Mouse (Mus musculus): ENCODE results near the gene Crabp1. TPM values are rescaled to one million over a fixed set of nuclear protein-coding genes. Genes with fewer than 3 reads are reported as not detected.
A peak's percentile ranks its signal among the peaks of the same experiment; 100 is the strongest.

The Crabp1 gene
- polyA plus RNA-seq, 1 experiment, result 6.5 TPM

DNA sequence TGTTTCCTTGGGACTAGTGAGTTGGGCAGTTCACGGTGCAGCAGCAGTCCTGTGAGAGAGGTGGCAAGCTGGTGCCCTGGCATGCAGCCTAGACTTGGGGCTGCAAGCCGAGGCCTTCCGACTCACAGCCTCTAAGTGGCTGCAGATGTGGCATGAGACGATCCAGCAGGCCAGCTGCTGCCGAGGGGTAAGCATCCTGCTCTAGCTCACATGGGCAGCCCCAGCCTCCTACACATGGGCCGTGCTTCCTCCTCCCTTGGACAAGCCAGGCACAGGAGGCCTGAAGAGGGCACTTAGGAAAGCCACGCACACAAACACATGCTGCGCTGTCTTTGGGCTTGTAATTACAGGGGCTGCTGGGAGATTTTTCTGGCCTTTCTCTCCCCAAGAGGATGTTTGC is 23.2 kb downstream of the Crabp1 start:
- DNase-seq, result no peak
- Histone ChIP-seq H3K4me1 (ENCODE audit: control insufficient read depth, insufficient read depth, low read length) (no peaks in the 10 kb centered on the region; the same call in 1 of the 2 replicates), H3K4me3 (replicated peaks; ENCODE audit: extremely low read depth, low read depth, low read length) (no peak overlapping the region)
- TF ChIP-seq POLR2A (IDR thresholded peaks at IDR 0.05; ENCODE audit: borderline replicate concordance, extremely low read depth, low read depth, low read length) (no peak), CTCF (IDR thresholded peaks at IDR 0.05; ENCODE audit: insufficient read depth, low read length) (no peak)
- 36% methylated on average over 8 of the region's 8 CpGs for WGBS

- Histone ChIP-seq H3K4me1 (ENCODE audit: control insufficient read depth, insufficient read depth, low read length) (no peaks in the 10 kb centered on the region; the same call in 1 of the 2 replicates), H3K4me3 (replicated peaks; ENCODE audit: extremely low read depth, low read depth, low read length) (no peak overlapping the region)
- TF ChIP-seq POLR2A (IDR thresholded peaks at IDR 0.05; ENCODE audit: borderline replicate concordance, extremely low read depth, low read depth, low read length), result no peak
- TF ChIP-seq CTCF (IDR thresholded peaks at IDR 0.05; ENCODE audit: insufficient read depth, low read length), result no peak
- no peak for DNase-seq
- 22% methylated on average over 5 of the region's 5 CpGs for WGBS
Measured at GRCm38 (mm10) chr9:54790271-54790670, 25.7 kb downstream of the Crabp1 start.

GRCm38 (mm10) chr9:54801460-54801961 is 37.0 kb downstream of the Crabp1 start:
- no peak for TF ChIP-seq CTCF (IDR thresholded peaks at IDR 0.05; ENCODE audit: insufficient read depth, low read length)
- no peak for TF ChIP-seq POLR2A (IDR thresholded peaks at IDR 0.05; ENCODE audit: borderline replicate concordance, extremely low read depth, low read depth, low read length)
- Histone ChIP-seq H3K4me3 (replicated peaks; ENCODE audit: extremely low read depth, low read depth, low read length) (no peak overlapping the region), H3K4me1 (ENCODE audit: control insufficient read depth, insufficient read depth, low read length) (no peaks in the 10 kb centered on the region)
- DNase-seq, result no peak
- WGBS, result 41% methylated on average over 10 of the region's 10 CpGs

DNA sequence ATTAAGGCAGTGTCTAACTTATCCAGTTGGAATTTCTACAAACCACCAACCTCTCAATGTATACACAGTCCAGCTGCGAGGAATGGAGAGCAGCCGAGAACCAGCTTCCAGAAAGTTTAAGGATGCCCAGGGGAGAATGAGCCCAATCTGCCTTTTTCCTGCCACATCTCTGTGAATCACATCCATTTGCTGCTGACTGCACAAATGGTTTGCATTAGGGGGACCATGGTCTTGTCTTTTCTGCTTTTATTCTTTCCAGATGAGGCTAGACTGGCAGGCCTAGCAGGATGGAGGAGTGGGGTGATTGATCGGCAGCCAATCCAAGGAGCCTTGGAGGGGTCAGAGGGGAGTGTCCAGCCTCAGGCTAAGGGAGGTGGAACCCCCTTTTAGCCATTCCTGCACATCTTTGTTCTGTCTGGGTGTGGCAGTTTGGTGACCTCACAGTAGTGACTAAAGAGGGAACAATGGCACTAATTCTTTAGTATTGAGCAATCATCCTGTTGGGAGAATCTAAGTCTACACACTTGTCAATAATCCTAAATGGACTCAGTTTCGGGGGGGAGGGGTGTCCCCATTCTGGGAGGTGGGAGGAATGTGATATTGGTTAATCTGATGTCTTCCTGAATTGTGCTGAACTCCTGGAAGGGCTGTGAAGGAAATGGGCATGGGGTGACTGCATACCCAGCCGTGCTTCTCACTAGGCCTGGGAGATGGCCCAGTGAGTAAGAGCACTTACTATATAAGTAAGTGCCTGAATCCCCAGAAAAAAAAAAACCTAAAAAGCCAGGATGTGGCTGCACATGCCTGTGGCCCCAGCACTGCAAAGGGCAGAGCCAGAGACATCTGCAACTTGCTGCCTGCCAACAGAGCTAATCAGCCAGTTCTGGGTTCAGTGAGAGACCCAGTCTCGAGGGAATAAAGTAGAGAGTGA is 38.5 kb downstream of the Crabp1 start:
- no peak for TF ChIP-seq POLR2A (IDR thresholded peaks at IDR 0.05; ENCODE audit: borderline replicate concordance, extremely low read depth, low read depth, low read length)
- TF ChIP-seq CTCF (IDR thresholded peaks at IDR 0.05; ENCODE audit: insufficient read depth, low read length), result no peak
- DNase-seq, result no peak

GRCm38 (mm10) chr9:54804351-54804750 is 39.8 kb downstream of the Crabp1 start:
- WGBS, result 68% methylated on average over 5 of the region's 5 CpGs
- Histone ChIP-seq H3K4me3 (replicated peaks; ENCODE audit: extremely low read depth, low read depth, low read length) (no peak overlapping the region), H3K4me1 (ENCODE audit: control insufficient read depth, insufficient read depth, low read length) (no peaks in the 10 kb centered on the region)
- DNase-seq, result no peak
- no peak for TF ChIP-seq CTCF (IDR thresholded peaks at IDR 0.05; ENCODE audit: insufficient read depth, low read length)

More for the DNA sequence above, 38.5 kb downstream of the Crabp1 start:
- no peaks in the 10 kb centered on the region for H3K4me1 ChIP-seq (ENCODE audit: control insufficient read depth, insufficient read depth, low read length)
- 66% methylated on average over 6 of the region's 6 CpGs for WGBS
- H3K4me3 ChIP-seq (replicated peaks; ENCODE audit: extremely low read depth, low read depth, low read length), result no peak overlapping the region

- no peak for DNase-seq
- TF ChIP-seq POLR2A (IDR thresholded peaks at IDR 0.05; ENCODE audit: borderline replicate concordance, extremely low read depth, low read depth, low read length) (no peak), CTCF (IDR thresholded peaks at IDR 0.05; ENCODE audit: insufficient read depth, low read length) (no peak)
- H3K4me1 ChIP-seq (ENCODE audit: control insufficient read depth, insufficient read depth, low read length), result no peaks in the 10 kb centered on the region
- no peak overlapping the region for H3K4me3 ChIP-seq (replicated peaks; ENCODE audit: extremely low read depth, low read depth, low read length)
- WGBS, result 63% methylated on average over 4 of the region's 4 CpGs
Measured at GRCm38 (mm10) chr9:54807761-54808160, 43.2 kb downstream of the Crabp1 start.

- TF ChIP-seq CTCF (IDR thresholded peaks at IDR 0.05; ENCODE audit: insufficient read depth, low read length) (no peak), POLR2A (IDR thresholded peaks at IDR 0.05; ENCODE audit: borderline replicate concordance, extremely low read depth, low read depth, low read length) (no peak)
- WGBS, result 38% methylated on average over 4 of the region's 4 CpGs
- H3K4me3 ChIP-seq (replicated peaks; ENCODE audit: extremely low read depth, low read depth, low read length), result no peak overlapping the region
- DNase-seq, result no peak
- H3K4me1 ChIP-seq (ENCODE audit: control insufficient read depth, insufficient read depth, low read length), result no peaks in the 10 kb centered on the region
Measured at GRCm38 (mm10) chr9:54809953-54810352, 45.4 kb downstream of the Crabp1 start.

GRCm38 (mm10) chr9:54816508-54817201 is 52.1 kb downstream of the Crabp1 start:
- 64% methylated on average over 10 of the region's 10 CpGs for WGBS
- TF ChIP-seq POLR2A (IDR thresholded peaks at IDR 0.05; ENCODE audit: borderline replicate concordance, extremely low read depth, low read depth, low read length) (no peak), CTCF (IDR thresholded peaks at IDR 0.05; ENCODE audit: insufficient read depth, low read length) (no peak)
- Histone ChIP-seq H3K4me3 (replicated peaks; ENCODE audit: extremely low read depth, low read depth, low read length) (no peak overlapping the region), H3K4me1 (ENCODE audit: control insufficient read depth, insufficient read depth, low read length) (no peaks in the 10 kb centered on the region)
- DNase-seq, result no peak

DNA sequence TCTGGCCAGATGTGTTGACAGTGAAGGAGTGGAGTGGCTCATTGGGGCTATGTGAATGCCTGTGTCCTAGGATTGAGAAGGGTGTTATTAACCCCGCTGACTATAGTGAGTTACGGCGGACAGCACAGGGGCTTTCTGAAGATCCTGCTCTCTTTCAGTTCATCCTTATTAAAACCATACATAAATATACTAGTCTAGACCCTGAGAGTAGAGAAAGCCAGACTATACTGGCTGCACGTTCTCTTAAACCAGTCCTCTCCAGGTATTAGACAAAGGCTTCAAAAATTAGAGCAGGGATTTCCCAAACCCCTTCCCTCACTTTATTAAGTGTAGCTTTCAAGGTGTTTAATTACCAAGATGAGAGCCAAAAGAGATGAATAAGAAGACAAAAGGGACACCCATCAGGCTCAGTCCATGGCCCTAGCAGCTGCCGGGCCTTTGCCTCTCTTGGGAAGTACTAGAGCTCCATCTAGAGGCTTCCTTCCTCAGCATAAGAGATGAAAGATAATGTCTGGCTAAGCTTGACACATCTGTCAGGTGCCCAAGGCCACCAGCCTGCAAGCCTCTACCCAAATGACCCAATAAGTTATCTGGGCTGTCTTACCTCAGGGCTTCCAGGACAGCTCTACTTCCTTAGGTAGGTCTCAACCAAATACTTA is 57.0 kb downstream of the Crabp1 start:
- peak; percentile 8 for DNase-seq
- TF ChIP-seq CTCF (IDR thresholded peaks at IDR 0.05; ENCODE audit: insufficient read depth, low read length), result peak; percentile 56; the same call in 1 of the 2 replicates
- TF ChIP-seq POLR2A (IDR thresholded peaks at IDR 0.05; ENCODE audit: borderline replicate concordance, extremely low read depth, low read depth, low read length), result no peak
- no peaks in the 10 kb centered on the region for H3K4me1 ChIP-seq (ENCODE audit: control insufficient read depth, insufficient read depth, low read length)
- H3K4me3 ChIP-seq (replicated peaks; ENCODE audit: extremely low read depth, low read depth, low read length), result no peak overlapping the region
- WGBS, result 55% methylated on average over 5 of the region's 5 CpGs

Other genes starting within 250 kb of the Crabp1 start
- gene Sh2d7, start 225.8 kb upstream of the Crabp1 start, polyA plus RNA-seq (2012; rRNA removed), result 0.14 and 0.15 TPM in 2 replicates
- gene Cib2, start 204.5 kb upstream of the Crabp1 start, polyA plus RNA-seq (2012; rRNA removed), result 7.5 and 9.7 TPM in 2 replicates
- 20.1 and 37.0 TPM in 2 replicates for gene Idh3a, start 178.4 kb upstream of the Crabp1 start, polyA plus RNA-seq (2012; rRNA removed)
- gene Acsbg1, start 102.9 kb upstream of the Crabp1 start, polyA plus RNA-seq (2012; rRNA removed), result 0.91 and 31.6 TPM in 2 replicates
- gene Dnaja4, start 65.9 kb upstream of the Crabp1 start, polyA plus RNA-seq (2012; rRNA removed), result 14.9 and 18.2 TPM in 2 replicates
- gene Wdr61, start 30.2 kb upstream of the Crabp1 start, polyA plus RNA-seq (2012; rRNA removed), result 21.8 and 32.1 TPM in 2 replicates
- 3.6 and 8.2 TPM in 2 replicates for gene Ireb2, start 99.0 kb downstream of the Crabp1 start, polyA plus RNA-seq (2012; rRNA removed)
- 1.5 and 2.1 TPM in 2 replicates for gene Hykk, start 152.5 kb downstream of the Crabp1 start, polyA plus RNA-seq (2012; rRNA removed)
- 29.5 and 52.0 TPM in 2 replicates for gene Psma4, start 186.0 kb downstream of the Crabp1 start, polyA plus RNA-seq (2012; rRNA removed)
- not detected in 2 replicates for gene AY074887, start 186.2 kb downstream of the Crabp1 start, polyA plus RNA-seq (2012; rRNA removed)
- not detected in 2 replicates for gene Chrna5, start 216.1 kb downstream of the Crabp1 start, polyA plus RNA-seq (2012; rRNA removed)

Data from lung, adult 2 months (tissue).